Mouse (Mus musculus) neural tube, embryonic 15.5 days (tissue): Measurements from ENCODE around the gene Rab20. TPM values are rescaled to one million over a fixed set of nuclear protein-coding genes. Genes with fewer than 3 reads are reported as not detected.
"Not testable (repeated sequence)": the region's sequence is repeated elsewhere in the genome, so short reads cannot be mapped to it uniquely, and the experiment has no call there.

Experiments used
- ATAC-seq: fragments of 200-750 bp; cut with Nextera tagmentation; 2 replicates; pipeline ENCODE4 v1.8.0; 2017; ENCODE audit warnings: mild to moderate bottlenecking, moderate TSS enrichment, moderate library complexity; ENCODE audit not compliant: low FRiP score
- H3K27ac ChIP-seq: fragments of 300-500 bp; sonication (generic); replicated peaks from 2 replicates; pipeline ENCODE4 v1.5.1; 2015; ENCODE audit warnings: mild to moderate bottlenecking, inconsistent platforms
- H3K27me3 ChIP-seq: fragments of 300-500 bp; sonication (generic); replicated peaks from 2 replicates; pipeline ENCODE4 v1.6.1; 2015; ENCODE audit warnings: inconsistent platforms
- H3K36me3 ChIP-seq: fragments of 300-500 bp; sonication (generic); 2 replicates; pipeline ENCODE4 v1.6.1; 2015; ENCODE audit warnings: inconsistent platforms
- H3K4me1 ChIP-seq: fragments of 300-500 bp; sonication (generic); 2 replicates; pipeline ENCODE4 v1.6.1; 2015; ENCODE audit warnings: inconsistent platforms
- H3K4me2 ChIP-seq: fragments of 300-500 bp; sonication (generic); 2 replicates; pipeline ENCODE4 v1.6.1; 2015; ENCODE audit warnings: inconsistent platforms, mild to moderate bottlenecking, moderate library complexity
- H3K4me3 ChIP-seq: fragments of 300-500 bp; sonication (generic); replicated peaks from 2 replicates; pipeline ENCODE4 v1.5.1; 2015; ENCODE audit warnings: mild to moderate bottlenecking, inconsistent platforms
- H3K9ac ChIP-seq: fragments of 300-500 bp; sonication (generic); replicated peaks from 2 replicates; pipeline ENCODE4 v1.6.1; 2015; ENCODE audit warnings: mild to moderate bottlenecking, inconsistent platforms
- H3K9me3 ChIP-seq: fragments of 300-500 bp; sonication (generic); replicated peaks from 2 replicates; pipeline ENCODE4 v1.6.1; 2016; ENCODE audit warnings: inconsistent platforms
- WGBS: fragments of 180-500 bp; shearing (Covaris S2); methylation state at CpG from one replicate; pipeline ENCODE4 v1.1.7; 2015; ENCODE audit warnings: mixed read lengths; 5-methylcytosine and 5-hydroxymethylcytosine counted together
- polyA plus RNA-seq: library from polyadenylated mRNA; unstranded; fragments of >200 nt; fragmentation: Nextera tagmentation; extraction: Ambion mirVana; gene quantifications from 2 replicates; pipeline ENCODE4 v1.2.1, GENCODE M21; 2015

The Rab20 gene
- polyA plus RNA-seq, 1 experiment from 2014 or later = 1.00 TPM

DNA sequence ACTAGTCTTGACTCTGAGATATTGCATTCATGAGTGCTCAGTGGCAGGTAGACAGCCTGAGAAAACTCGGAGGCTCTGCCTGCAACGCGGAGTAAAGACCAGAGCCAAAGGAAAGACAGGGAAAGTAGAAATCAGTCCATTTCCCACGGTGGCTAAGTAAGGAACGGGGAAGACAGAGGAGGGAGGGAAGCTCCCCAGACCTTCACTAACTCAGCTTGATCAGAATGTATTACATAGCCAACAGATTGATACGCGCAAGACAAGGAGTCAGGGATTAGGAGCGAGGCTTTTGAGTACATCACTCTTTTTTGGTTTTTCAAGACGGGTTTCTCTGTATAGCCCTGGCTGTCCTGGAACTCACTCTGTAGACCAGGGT is 1.3 kb downstream of the Rab20 start:
- Histone ChIP-seq H3K27me3 (peaks cover 77% of the 10 kb centered on the region), H3K27ac (no peak overlapping the region), H3K4me1 (peaks cover 33% of the 10 kb centered on the region), H3K36me3 (no peaks in the 10 kb centered on the region), H3K4me3 (peak overlapping the region; percentile 46), H3K4me2 (peak overlapping the region; percentile 99), H3K9me3 (no peaks in the 10 kb centered on the region), H3K9ac (no peak overlapping the region)
- no peak for ATAC-seq
- WGBS = 4% methylated on average over 9 of the region's 9 CpGs

DNA sequence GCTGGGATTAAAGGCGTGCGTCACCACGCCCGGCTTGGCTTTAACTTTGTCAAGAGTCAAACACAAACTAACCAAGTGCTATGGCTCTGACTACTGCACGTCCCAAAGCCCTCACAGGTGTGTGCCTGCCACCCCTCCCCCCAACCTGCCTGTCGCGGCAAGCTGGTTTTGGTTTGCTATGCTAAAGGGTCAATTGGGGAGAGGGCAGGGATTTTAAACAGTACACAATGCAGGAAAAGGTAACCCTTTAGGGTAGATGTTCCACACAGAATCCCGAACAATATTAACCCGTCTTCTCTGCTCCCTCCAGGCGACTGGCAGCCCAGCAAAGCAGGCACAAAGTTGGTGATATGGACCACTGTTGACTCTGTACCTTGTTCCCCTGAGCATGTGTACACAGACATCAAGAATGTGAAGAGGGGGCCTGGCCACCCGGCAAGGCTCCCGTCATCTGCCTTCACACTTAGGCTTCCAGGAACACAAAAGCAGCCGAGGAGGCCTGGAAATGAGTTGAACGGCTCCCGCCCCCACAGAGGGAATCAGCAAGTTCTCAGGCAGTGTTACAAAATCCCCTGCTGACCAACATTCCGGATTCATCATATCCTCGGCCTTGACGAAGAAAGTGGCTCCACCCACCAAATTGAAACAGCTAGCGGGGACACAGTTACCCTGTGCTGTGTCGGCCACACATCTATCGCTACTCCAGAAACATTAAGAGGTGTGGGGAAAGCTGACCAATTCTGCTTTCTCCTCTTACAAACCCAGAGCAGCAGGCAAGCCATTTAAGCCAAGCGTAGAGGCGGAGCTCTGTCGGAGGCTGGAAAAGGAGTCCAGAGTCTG is 2.0 kb downstream of the Rab20 start:
- H3K4me2 ChIP-seq = peak overlapping the region; percentile 99
- H3K4me1 ChIP-seq = peaks cover 33% of the 10 kb centered on the region
- ATAC-seq = no peak
- H3K9ac ChIP-seq = no peak overlapping the region
- 9% methylated on average over 24 of the region's 24 CpGs for WGBS
- no peaks in the 10 kb centered on the region for H3K9me3 ChIP-seq
- H3K4me3 ChIP-seq = peak overlapping the region; percentile 46
- no peaks in the 10 kb centered on the region for H3K36me3 ChIP-seq
- peaks cover 71% of the 10 kb centered on the region for H3K27me3 ChIP-seq
- H3K27ac ChIP-seq = no peak overlapping the region

DNA sequence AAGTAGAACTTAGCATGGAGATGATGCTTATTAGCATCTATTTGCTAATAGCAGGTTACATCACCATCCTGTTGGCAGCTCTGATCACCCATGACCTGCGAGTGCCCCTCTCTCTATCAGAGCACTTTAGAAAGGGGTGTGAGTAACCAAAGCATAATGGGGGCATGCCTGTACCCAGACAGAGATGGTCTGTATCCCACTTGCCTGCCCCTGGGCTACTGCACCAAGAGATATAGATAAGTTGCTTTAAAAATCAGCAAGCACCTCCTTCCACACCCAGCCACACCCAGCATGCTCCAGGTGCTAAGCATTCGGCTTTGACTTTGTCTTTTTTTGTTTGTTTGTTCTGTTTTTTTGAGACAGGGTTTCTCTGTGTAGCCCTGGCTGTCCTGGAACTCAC is 2.6 kb downstream of the Rab20 start:
- Histone ChIP-seq H3K36me3 (no peaks in the 10 kb centered on the region), H3K9me3 (no peaks in the 10 kb centered on the region), H3K4me2 (no peak overlapping the region), H3K4me3 (no peak overlapping the region), H3K4me1 (peaks cover 33% of the 10 kb centered on the region), H3K9ac (no peak overlapping the region), H3K27ac (no peak overlapping the region), H3K27me3 (peaks cover 67% of the 10 kb centered on the region)
- no peak for ATAC-seq
- WGBS = 15% methylated on average over 2 of the region's 2 CpGs

DNA sequence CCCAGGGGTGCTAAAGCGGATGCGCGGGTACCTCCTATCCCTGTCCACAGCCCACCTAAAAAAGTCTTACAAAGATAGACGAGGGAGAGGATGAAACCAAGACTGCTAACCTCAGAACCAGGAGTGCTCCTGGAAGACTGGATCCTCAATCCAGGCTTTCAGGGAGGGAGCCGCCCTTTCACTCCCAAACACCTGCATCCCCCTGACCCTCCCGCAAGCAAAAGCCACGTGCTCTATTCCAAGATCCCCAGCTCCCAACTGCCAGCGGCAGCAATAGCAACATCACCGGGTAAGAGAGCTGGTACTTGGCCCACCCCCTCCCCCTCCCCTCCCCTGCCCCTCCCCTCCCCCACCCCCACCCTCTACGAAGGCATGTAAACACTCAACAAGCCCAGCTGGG is 3.1 kb downstream of the Rab20 start:
- Histone ChIP-seq H3K4me1 (peaks cover 33% of the 10 kb centered on the region), H3K4me3 (no peak overlapping the region), H3K36me3 (no peaks in the 10 kb centered on the region), H3K27ac (no peak overlapping the region), H3K9me3 (no peaks in the 10 kb centered on the region), H3K27me3 (peaks cover 64% of the 10 kb centered on the region), H3K9ac (no peak overlapping the region), H3K4me2 (no peak overlapping the region)
- WGBS = 9% methylated on average over 9 of the region's 10 CpGs
- ATAC-seq = no peak

DNA sequence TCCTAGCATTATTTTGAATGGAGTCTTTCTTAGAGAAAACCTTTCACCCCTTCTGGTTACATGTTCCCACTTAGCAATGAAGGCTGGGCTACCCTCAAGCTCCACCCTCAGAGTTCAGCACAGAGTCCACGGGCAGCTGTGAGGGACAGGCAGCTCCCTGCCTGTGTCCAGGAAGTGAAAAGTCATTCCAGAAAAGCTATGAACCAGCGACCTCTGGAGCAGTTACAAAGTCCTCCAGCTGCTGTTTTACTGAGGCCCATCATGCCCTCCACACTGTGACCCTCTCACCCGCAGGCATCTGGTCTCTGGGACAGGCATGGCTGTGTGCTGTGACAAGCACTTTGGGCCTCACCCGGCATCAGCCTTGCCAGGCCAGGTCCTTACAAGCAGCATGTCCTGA is 5.4 kb downstream of the Rab20 start:
- ATAC-seq = no peak
- Histone ChIP-seq H3K27ac (no peak overlapping the region), H3K36me3 (no peaks in the 10 kb centered on the region)

DNA sequence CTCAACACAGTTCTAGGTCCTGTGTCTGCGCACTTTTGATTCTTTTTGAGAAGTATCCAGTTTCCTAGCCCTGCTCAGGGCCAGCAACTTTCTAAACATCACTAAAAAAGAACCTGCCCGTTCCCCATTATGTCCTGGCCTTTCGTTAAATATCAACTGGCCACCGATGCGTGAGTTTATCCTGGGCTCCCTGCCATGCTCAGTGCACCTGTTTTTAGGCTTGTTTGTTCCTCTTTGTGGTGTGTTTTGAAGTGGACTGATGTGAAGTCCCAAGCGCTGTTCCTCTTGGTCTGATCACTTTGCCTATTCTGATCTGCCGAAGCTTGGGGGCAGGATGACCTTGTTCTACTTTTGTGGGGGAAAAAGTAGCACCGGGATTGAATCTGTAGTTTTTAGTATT is 7.2 kb downstream of the Rab20 start:
- Histone ChIP-seq H3K9ac (no peak overlapping the region), H3K27ac (no peak overlapping the region), H3K27me3 (peaks cover 26% of the 10 kb centered on the region), H3K4me2 (no peak overlapping the region), H3K9me3 (no peaks in the 10 kb centered on the region), H3K36me3 (no peaks in the 10 kb centered on the region), H3K4me3 (no peak overlapping the region), H3K4me1 (0 out of 2 replicates have a peak, but pooled peaks cover 1% of the 10 kb centered on the region)
- 55% methylated on average over 8 of the region's 8 CpGs for whole genome bisulfite sequencing
- no peak for ATAC-seq

More for the DNA sequence above, 5.4 kb downstream of the Rab20 start:
- no peak overlapping the region for H3K9ac ChIP-seq
- H3K27me3 ChIP-seq = peaks cover 41% of the 10 kb centered on the region
- H3K4me2 ChIP-seq = no peak overlapping the region
- H3K4me3 ChIP-seq = no peak overlapping the region
- H3K4me1 ChIP-seq = peaks cover 19% of the 10 kb centered on the region
- WGBS = 37% methylated on average over 4 of the region's 4 CpGs
- H3K9me3 ChIP-seq = no peaks in the 10 kb centered on the region

DNA sequence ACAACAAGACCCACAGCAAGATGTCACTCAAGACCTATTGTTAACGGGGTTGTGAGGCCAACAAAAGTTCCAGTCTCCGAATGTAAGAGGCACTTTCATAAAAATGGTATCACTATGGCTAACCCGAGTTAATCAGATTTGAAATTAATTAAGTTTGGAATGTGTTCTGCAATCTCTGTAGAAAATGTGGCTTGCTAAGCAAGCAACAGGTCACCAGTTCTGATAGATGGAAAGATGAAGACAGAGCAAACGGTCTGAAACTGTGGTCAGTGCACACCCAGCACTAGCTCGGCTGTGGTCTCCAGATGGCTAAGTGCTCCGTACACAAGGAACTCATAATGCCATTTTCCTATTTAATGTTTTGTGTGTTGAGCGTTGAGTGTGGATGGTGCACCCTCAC is 7.8 kb downstream of the Rab20 start:
- no peaks in the 10 kb centered on the region for H3K9me3 ChIP-seq
- peaks cover 20% of the 10 kb centered on the region for H3K27me3 ChIP-seq
- 85% methylated on average over 7 of the region's 7 CpGs for WGBS

DNA sequence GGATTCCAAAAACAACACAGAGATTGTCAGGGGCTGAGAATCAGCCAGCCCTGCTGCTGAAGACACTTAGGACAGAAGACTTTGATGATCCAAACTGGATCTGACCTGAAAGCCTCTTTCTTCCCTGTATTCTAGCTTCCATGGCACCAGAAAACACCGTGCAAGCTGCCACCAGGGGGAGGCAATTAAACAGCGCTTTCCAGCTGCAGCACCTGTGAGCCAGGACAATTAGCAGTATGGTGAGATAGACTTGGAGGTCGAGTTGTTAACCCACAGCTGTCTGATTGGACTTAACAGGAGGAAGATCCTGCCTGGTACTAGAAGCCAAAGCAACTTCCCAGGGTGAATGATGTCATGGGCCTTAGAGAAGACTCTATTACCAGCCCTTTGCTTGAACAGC is 9.4 kb downstream of the Rab20 start:
- H3K27ac ChIP-seq = no peak overlapping the region
- no peaks in the 10 kb centered on the region for H3K4me1 ChIP-seq
- H3K9ac ChIP-seq = no peak overlapping the region
- H3K4me3 ChIP-seq = no peak overlapping the region
- H3K9me3 ChIP-seq = no peaks in the 10 kb centered on the region
- no peaks in the 10 kb centered on the region for H3K36me3 ChIP-seq
- H3K4me2 ChIP-seq = no peak overlapping the region
- ATAC-seq = no peak
- peaks cover 5% of the 10 kb centered on the region for H3K27me3 ChIP-seq
- WGBS = 4% methylated on average over 3 of the region's 3 CpGs

More for the DNA sequence above, 7.8 kb downstream of the Rab20 start:
- Histone ChIP-seq H3K27ac (no peak overlapping the region), H3K9ac (no peak overlapping the region), H3K4me2 (no peak overlapping the region), H3K4me3 (no peak overlapping the region), H3K36me3 (no peaks in the 10 kb centered on the region), H3K4me1 (no peaks in the 10 kb centered on the region)
- ATAC-seq = no peak

DNA sequence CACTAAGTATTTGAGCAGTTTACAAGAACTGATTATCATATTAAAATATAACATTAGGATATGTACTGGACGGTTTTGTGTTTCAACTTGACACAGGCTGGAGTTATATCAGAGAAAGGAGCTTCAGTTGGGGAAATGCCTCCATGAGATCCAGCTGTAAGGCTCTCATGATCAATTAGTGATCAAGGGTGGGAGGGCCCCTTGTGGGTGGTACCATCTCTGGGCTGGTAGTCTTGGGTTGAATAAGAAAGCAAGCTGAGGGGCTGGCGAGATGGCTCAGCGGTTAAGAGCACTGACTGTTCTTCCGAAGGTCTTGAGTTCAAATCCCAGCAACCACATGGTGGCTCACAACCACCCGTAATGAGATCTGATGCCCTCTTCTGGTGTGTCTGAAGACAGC is 12.0 kb downstream of the Rab20 start:
- H3K4me2 ChIP-seq, H3K9me3 ChIP-seq, ATAC-seq, H3K36me3 ChIP-seq, H3K27me3 ChIP-seq, H3K27ac ChIP-seq, H3K4me1 ChIP-seq, H3K4me3 ChIP-seq, H3K9ac ChIP-seq: not testable (repeated sequence)
- 89% methylated on average over 5 of the region's 5 CpGs for WGBS

DNA sequence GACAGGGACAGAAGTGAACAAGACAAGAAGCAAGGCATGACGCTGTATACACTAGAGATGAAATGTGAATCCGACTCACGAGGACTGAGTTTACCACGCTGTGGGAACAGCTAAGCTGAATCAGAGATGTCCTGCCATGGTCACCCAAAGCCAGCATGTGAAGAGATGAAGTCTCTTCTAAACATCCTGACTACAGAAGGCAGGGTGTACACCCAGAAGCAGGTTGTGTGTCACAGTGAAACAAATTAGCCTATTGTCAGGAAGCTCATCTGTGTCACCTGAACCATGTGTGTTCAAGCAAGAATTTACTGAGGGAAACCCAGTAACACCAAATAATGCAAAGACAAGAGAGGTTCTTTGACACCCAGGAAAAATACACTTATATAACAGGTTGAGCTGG is 12.9 kb downstream of the Rab20 start:
- H3K4me1 ChIP-seq = 0 out of 2 replicates have a peak, but pooled peaks cover under 1% of the 10 kb centered on the region
- H3K27ac ChIP-seq = no peak overlapping the region
- H3K4me3 ChIP-seq = no peak overlapping the region
- no peak overlapping the region for H3K9ac ChIP-seq
- WGBS = 97% methylated on average over 4 of the region's 4 CpGs
- H3K9me3 ChIP-seq = no peaks in the 10 kb centered on the region
- H3K4me2 ChIP-seq = no peak overlapping the region
- ATAC-seq = no peak
- no peaks in the 10 kb centered on the region for H3K36me3 ChIP-seq
- no peaks in the 10 kb centered on the region for H3K27me3 ChIP-seq

DNA sequence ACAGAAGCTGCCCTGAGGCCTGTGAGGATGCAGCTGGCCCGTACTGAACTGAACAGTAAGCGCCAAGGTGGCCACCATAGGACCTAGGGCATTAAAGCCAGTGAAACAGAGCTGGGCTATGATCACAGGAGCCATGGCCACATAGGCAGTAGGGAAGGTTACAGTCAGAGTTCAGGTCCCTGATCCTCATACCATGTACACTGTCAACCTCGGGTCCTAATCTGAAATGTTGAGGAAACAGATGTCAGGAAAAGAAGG is 13.9 kb downstream of the Rab20 start:
- 85% methylated on average over 3 of the region's 3 CpGs for WGBS
- Histone ChIP-seq H3K4me3 (no peak overlapping the region), H3K9ac (no peak overlapping the region), H3K9me3 (no peaks in the 10 kb centered on the region), H3K4me2 (no peak overlapping the region), H3K36me3 (no peaks in the 10 kb centered on the region), H3K27me3 (no peaks in the 10 kb centered on the region), H3K27ac (no peak overlapping the region), H3K4me1 (0 out of 2 replicates have a peak, but pooled peaks cover 2% of the 10 kb centered on the region)
- no peak for ATAC-seq

DNA sequence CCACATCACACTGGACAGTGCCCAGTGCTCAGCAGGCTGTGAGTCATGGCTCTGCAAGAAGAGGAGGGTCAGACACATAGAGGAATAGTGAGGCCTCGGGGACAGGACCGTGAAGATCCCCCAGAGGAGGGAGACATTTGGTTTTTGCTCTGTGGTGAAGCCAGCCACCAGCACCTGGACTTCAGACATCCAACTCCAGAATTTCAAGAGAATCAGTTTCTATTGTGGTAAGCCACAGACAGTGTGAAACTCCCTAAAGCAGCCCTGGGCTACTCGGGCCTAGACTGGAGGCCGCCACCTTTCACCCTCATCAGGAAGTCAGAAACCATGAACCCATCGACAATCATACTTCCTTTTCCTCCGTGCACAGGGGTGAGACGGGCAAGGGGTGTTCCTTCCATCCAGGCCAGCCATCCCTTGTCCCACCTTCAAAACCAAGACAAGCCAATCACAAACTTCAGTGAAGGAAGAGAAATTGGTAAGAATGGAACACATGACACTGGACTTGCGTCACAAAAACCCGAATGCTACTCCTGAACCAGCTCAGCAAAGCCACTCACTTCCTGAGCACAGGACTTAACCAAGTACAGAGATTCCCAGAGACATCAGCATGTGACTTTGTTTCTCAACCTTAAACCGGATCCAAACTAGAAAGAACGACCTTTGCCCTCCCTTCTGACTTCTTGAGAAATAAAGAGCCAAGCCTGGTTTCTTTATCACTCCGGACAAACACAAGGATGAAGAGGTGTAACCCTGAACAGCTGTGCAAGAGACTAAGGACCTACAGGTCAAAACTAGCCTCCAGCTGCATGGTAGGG is 14.4 kb downstream of the Rab20 start:
- Histone ChIP-seq H3K4me1 (0 out of 2 replicates have a peak, but pooled peaks cover 2% of the 10 kb centered on the region), H3K9ac (no peak overlapping the region), H3K36me3 (no peaks in the 10 kb centered on the region), H3K4me2 (no peak overlapping the region), H3K9me3 (no peaks in the 10 kb centered on the region), H3K4me3 (no peak overlapping the region), H3K27ac (no peak overlapping the region), H3K27me3 (no peaks in the 10 kb centered on the region)
- 87% methylated on average over 12 of the region's 12 CpGs for WGBS
- no peak for ATAC-seq
